Mouse (Mus musculus): ENCODE measurements around the gene Psma6.

GRCm38 (mm10) chr12:55438058-55438457 lies 54.0 kb downstream of the Psma6 start:
- TF ChIP-seq CTCF (IDR thresholded peaks at IDR 0.05; ENCODE audit: low read depth) (no peak), EP300 (IDR thresholded peaks at IDR 0.05; ENCODE audit: low read depth) (no peak)

All from liver, postnatal 0 days (tissue).